Mouse (Mus musculus) cerebellum, adult 2 months (tissue): ENCODE data around the gene Katnal1.
A peak's percentile ranks its signal among the peaks of the same experiment; 100 is the strongest.

Source experiments
- CTCF ChIP-seq: fragments of 200-500 bp; IDR thresholded peaks from 2 replicates; pipeline ENCODE4 v1.5.1; 2011; ENCODE audit warnings: low read depth, mild to moderate bottlenecking, control low read depth, low read length, moderate library complexity, borderline replicate concordance; ENCODE audit not compliant: insufficient read depth
- POLR2A ChIP-seq: fragments of 200-500 bp; IDR thresholded peaks from 2 replicates; pipeline ENCODE4 v1.6.1; 2011; ENCODE audit warnings: low read length, control low read depth, borderline replicate concordance; ENCODE audit not compliant: insufficient read depth

DNA sequence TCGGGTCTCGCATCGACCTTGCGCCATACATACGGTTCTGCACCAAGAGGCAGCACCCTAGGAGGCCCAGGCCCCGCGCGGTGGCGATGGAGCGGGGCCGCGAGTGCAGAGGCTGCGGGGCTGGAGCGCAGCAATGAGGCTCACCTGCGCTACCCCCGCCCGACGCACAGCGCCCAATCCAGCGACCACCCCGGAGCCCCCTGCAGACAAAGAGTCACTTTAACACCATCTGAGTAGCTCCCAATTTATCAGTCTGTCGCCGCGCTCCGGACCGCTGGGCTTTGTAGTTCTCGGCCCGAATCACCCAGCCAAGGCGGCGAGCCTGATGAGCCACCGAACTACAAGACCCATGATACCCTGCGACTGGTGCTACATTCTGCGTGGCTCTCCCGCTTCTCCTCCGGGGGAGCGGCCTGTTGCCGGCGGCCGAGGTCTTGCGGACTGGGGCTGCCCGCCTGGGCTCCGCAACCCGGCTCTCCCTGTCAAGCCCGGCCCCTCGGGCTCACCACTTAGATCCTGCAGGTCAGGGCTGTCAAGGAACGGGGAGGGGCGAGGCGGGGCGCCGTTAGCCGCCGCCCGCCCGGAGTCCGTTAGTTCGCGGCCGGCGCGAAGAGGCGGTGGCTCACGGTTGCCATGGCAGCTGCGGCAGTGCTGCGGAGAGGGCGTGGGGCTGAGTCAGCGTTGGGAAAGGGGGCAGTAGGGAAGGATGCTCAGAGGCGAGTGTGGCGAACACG, 571 bp downstream of the Katnal1 start:
- TF ChIP-seq POLR2A = peak; percentile 52; the same call in 1 of the 2 replicates
- TF ChIP-seq CTCF = no peak
